Mouse (Mus musculus): ENCODE results near the gene Wap. TPM values are rescaled to one million over a fixed set of nuclear protein-coding genes. Genes with fewer than 3 reads are reported as not detected.

The Wap gene
- polyA plus RNA-seq, 1 experiment, result not detected

DNA sequence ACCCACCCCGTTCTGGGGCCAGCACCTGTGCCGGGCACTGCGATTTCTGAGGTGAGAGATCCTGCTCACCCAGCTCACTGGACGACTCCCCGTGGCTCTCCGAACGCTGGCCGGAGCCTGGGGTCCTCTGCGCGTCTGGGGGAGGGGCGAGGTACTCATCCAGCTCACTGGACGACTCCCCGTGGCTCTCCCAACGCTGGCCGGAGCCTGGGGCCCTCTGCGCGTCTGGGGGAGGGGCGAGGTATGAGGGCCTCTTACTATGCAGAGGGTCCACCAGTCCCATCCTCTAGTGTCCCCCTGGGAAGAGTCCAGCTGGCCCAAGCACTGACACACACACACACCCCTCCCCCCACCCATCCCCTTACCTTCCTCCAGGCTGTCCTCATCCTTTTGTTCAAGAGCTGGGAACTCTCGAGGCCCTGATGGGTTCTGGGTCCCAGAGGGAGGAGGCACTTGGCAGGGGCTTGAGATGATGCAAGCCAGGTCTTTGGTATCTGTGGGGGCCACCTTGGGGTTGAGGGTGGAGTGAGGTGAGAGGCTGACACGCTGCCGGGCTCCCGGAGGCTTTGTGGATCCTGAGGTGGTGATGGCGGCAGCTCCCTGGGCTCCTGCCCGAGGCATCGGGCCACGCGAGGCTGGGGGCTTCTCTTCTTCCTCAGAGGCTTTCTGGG lies 39.3 kb downstream of the Wap start:
- Histone ChIP-seq H3K4me1 (ENCODE audit: control insufficient read depth, insufficient read depth, low read length) (no peaks in the 10 kb centered on the region; the same call in 1 of the 2 replicates), H3K4me3 (replicated peaks; ENCODE audit: control insufficient read depth, low read depth, low read length) (no peak overlapping the region), H3K27ac (ENCODE audit: control insufficient read depth, insufficient read depth, low read depth, low read length, poor library complexity) (no peak overlapping the region)
- TF ChIP-seq CTCF (IDR thresholded peaks at IDR 0.05; ENCODE audit: control insufficient read depth, insufficient read depth, low read length), result no peak
- no peak for TF ChIP-seq POLR2A (IDR thresholded peaks at IDR 0.05; ENCODE audit: borderline replicate concordance, control insufficient read depth, low read depth, low read length)
- 71% methylated on average over 27 of the region's 27 CpGs for WGBS

DNA sequence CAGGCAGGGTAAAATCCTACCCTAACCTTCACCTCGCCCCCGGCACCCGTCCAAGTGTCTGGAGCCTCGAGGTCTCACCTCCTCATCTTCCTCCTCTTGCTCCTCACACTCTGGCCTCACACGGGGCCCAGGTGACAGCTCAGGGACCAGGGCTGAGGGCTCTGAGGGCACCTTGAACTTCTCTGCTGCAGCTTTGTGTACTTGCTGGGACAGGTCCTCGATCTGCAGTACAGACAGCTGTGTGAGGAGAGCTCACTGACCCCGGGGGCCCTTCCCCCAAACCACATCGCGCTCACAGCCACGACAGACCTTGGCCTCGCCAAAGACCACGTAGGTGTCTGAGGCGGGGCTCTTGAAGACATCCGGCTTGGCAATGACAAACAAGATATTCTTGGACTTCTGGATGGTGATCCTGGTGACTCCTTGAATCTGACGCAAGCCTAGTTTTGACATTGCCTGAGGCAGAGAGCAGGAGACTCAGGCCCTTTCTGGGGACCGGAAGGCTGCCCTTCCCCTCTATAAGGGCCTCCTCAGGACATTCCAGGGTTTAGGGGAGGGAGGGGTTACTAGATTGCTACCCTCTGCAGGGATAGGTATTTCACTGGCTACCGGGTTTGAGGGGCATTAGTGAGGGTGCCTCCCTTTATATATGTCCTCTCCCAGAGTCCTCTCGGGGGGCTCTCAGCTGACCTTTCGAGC lies 40.1 kb downstream of the Wap start:
- no peaks in the 10 kb centered on the region; the same call in 1 of the 2 replicates for H3K4me1 ChIP-seq (ENCODE audit: control insufficient read depth, insufficient read depth, low read length)
- no peak overlapping the region for H3K4me3 ChIP-seq (replicated peaks; ENCODE audit: control insufficient read depth, low read depth, low read length)
- TF ChIP-seq CTCF (IDR thresholded peaks at IDR 0.05; ENCODE audit: control insufficient read depth, insufficient read depth, low read length), result no peak
- no peak for TF ChIP-seq POLR2A (IDR thresholded peaks at IDR 0.05; ENCODE audit: borderline replicate concordance, control insufficient read depth, low read depth, low read length)
- H3K27ac ChIP-seq (ENCODE audit: control insufficient read depth, insufficient read depth, low read depth, low read length, poor library complexity), result no peak overlapping the region
- 79% methylated on average over 19 of the region's 19 CpGs for WGBS

DNA sequence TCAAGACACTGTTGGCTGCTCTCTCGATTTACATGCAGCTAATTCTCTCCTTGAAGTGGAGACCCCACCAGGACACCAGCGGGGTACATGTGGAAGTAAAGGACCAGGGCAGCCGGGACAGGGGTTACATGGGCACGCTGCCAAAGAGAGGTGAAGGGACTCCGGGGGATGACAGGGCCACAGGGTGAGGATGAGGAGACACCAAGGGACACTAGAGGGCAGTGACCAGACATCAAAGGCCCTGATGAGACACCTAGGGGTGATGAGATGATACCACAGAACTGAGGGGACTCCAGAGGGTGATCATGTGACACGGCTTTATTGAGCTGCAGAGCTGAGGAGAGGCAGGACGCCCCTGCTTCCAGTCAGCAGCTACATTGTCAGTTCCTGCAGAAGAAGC lies 40.9 kb downstream of the Wap start:
- Histone ChIP-seq H3K4me1 (ENCODE audit: control insufficient read depth, insufficient read depth, low read length) (no peaks in the 10 kb centered on the region; the same call in 1 of the 2 replicates), H3K27ac (ENCODE audit: control insufficient read depth, insufficient read depth, low read depth, low read length, poor library complexity) (no peak overlapping the region), H3K4me3 (replicated peaks; ENCODE audit: control insufficient read depth, low read depth, low read length) (no peak overlapping the region)
- 75% methylated on average over 7 of the region's 7 CpGs for WGBS
- TF ChIP-seq POLR2A (IDR thresholded peaks at IDR 0.05; ENCODE audit: borderline replicate concordance, control insufficient read depth, low read depth, low read length) (no peak), CTCF (IDR thresholded peaks at IDR 0.05; ENCODE audit: control insufficient read depth, insufficient read depth, low read length) (no peak)

DNA sequence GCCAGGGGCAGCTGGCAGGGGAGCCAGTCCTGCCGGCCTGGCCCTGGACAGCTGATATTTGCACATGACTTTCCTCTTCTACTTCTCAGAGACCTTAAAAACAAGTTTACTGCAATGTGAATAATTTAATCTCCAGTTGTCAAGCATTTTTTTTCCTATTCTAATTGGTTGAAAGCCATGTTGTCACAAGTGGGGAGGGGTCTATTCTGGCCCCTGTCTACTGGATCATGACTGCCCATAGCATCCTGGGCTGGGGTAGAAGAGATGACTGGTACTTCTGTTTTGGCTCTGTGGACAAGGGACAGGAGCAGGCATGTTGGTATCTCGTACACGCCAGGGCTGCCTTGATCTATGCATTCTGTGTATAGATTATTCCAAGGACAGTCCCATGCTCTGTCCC lies 41.8 kb downstream of the Wap start:
- Histone ChIP-seq H3K4me3 (replicated peaks; ENCODE audit: control insufficient read depth, low read depth, low read length) (no peak overlapping the region), H3K4me1 (ENCODE audit: control insufficient read depth, insufficient read depth, low read length) (no peaks in the 10 kb centered on the region; the same call in 1 of the 2 replicates), H3K27ac (ENCODE audit: control insufficient read depth, insufficient read depth, low read depth, low read length, poor library complexity) (no peak overlapping the region)
- TF ChIP-seq POLR2A (IDR thresholded peaks at IDR 0.05; ENCODE audit: borderline replicate concordance, control insufficient read depth, low read depth, low read length) (no peak), CTCF (IDR thresholded peaks at IDR 0.05; ENCODE audit: control insufficient read depth, insufficient read depth, low read length) (no peak)
- WGBS, result 86% methylated on average over 3 of the region's 3 CpGs

DNA sequence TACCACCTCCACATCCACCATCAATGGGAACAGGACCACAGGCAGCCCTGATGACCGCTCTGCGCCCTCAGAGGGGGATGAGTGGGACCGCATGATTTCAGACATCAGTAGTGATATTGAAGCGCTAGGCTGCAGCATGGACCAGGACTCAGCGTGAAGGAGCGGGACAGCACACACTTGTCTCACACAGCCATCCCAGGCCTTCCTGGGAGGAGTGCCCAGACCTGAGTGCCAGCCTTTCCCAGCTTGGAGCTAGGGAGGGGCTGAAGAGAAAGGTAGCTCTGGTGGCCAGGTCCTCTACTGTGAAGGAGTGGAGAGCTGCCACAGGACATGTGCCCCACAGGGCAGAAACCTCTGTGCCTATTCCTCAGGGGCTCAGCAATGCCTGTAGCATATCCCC lies 42.2 kb downstream of the Wap start:
- 97% methylated on average over 6 of the region's 6 CpGs for WGBS
- TF ChIP-seq POLR2A (IDR thresholded peaks at IDR 0.05; ENCODE audit: borderline replicate concordance, control insufficient read depth, low read depth, low read length) (no peak), CTCF (IDR thresholded peaks at IDR 0.05; ENCODE audit: control insufficient read depth, insufficient read depth, low read length) (no peak)
- Histone ChIP-seq H3K4me3 (replicated peaks; ENCODE audit: control insufficient read depth, low read depth, low read length) (no peak overlapping the region), H3K27ac (ENCODE audit: control insufficient read depth, insufficient read depth, low read depth, low read length, poor library complexity) (no peak overlapping the region), H3K4me1 (ENCODE audit: control insufficient read depth, insufficient read depth, low read length) (peaks cover 1% of the 10 kb centered on the region)

DNA sequence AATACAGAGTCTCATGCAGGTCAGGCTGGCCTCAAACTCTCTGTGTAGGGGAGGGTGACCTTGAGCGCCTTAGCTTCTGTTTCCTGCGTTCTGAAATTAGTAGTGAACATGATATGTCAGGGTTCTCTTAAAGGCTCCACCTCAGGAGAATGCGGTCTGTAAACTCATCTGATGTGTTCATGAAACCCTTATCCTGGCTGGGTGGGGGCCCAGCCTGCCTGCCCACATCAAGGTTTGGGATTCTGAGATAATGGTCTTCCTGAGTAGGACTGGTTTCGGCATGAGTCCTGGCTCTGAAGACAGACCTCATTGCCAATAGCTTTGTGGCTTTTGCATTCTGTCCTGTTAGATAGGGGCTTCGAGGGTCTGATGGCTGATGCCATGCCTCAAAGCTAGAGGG lies 43.1 kb downstream of the Wap start:
- Histone ChIP-seq H3K27ac (ENCODE audit: control insufficient read depth, insufficient read depth, low read depth, low read length, poor library complexity) (no peak overlapping the region), H3K4me3 (replicated peaks; ENCODE audit: control insufficient read depth, low read depth, low read length) (no peak overlapping the region), H3K4me1 (ENCODE audit: control insufficient read depth, insufficient read depth, low read length) (peaks cover 6% of the 10 kb centered on the region)
- TF ChIP-seq POLR2A (IDR thresholded peaks at IDR 0.05; ENCODE audit: borderline replicate concordance, control insufficient read depth, low read depth, low read length), result no peak
- TF ChIP-seq CTCF (IDR thresholded peaks at IDR 0.05; ENCODE audit: control insufficient read depth, insufficient read depth, low read length), result no peak
- WGBS, result 68% methylated on average over 5 of the region's 5 CpGs

DNA sequence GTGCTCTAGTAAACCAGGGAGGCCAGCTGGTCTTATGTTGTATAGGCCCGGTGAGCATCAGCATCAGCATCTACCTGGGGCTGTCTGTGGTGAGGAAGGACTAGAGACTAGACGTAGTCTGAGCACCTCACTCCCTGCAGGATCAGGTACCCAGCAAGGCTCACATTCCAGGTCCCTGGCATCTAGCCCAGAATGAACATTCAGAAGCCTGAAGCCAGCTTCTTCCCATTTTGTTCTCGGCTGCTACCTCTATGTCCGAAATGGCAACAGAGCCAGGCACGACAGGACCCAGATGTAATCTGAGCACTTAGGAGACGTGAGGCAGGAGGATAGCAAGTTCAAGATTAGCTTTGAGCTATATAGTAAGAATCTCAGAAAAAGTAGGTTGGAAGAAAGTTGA lies 43.6 kb downstream of the Wap start:
- H3K4me3 ChIP-seq (replicated peaks; ENCODE audit: control insufficient read depth, low read depth, low read length), result no peak overlapping the region
- H3K27ac ChIP-seq (ENCODE audit: control insufficient read depth, insufficient read depth, low read depth, low read length, poor library complexity), result no peak overlapping the region
- WGBS, result 81% methylated on average over 6 of the region's 6 CpGs
- TF ChIP-seq CTCF (IDR thresholded peaks at IDR 0.05; ENCODE audit: control insufficient read depth, insufficient read depth, low read length) (no peak), POLR2A (IDR thresholded peaks at IDR 0.05; ENCODE audit: borderline replicate concordance, control insufficient read depth, low read depth, low read length) (no peak)
- H3K4me1 ChIP-seq (ENCODE audit: control insufficient read depth, insufficient read depth, low read length), result peaks cover 8% of the 10 kb centered on the region

DNA sequence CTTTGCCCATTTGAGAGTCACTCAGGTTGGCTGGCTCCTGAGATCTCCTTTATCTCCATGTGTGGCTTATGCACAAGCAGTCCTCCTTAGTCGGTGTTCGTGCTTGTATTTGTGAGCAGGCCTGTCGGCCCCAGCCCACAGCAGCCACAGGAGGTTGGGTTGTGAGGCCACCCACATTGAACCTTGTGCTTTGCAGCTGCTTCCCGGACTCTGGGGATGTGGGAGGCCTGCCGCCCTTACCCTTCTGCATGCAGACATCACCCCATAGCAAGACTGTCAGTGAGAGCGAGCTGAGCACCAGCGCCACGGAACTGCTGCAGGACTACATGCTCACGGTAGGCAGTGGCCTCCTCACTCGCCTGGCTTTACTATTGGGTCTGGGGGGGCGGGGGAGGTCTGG lies 45.0 kb downstream of the Wap start:
- H3K4me3 ChIP-seq (replicated peaks; ENCODE audit: control insufficient read depth, low read depth, low read length), result no peak overlapping the region
- H3K27ac ChIP-seq (ENCODE audit: control insufficient read depth, insufficient read depth, low read depth, low read length, poor library complexity), result no peak overlapping the region
- WGBS, result 84% methylated on average over 11 of the region's 11 CpGs
- peaks cover 13% of the 10 kb centered on the region for H3K4me1 ChIP-seq (ENCODE audit: control insufficient read depth, insufficient read depth, low read length)
- no peak for TF ChIP-seq POLR2A (IDR thresholded peaks at IDR 0.05; ENCODE audit: borderline replicate concordance, control insufficient read depth, low read depth, low read length)
- TF ChIP-seq CTCF (IDR thresholded peaks at IDR 0.05; ENCODE audit: control insufficient read depth, insufficient read depth, low read length), result no peak
